Mouse (Mus musculus) lung, postnatal 0 days (tissue): ENCODE results near the gene Ifnar2.

ENCODE experiments used
- CTCF ChIP-seq: IDR thresholded peaks from 2 replicates; pipeline ENCODE4 v1.5.1; 2016; ENCODE audit warnings: antibody characterized with exemption, mild to moderate bottlenecking
- EP300 ChIP-seq: IDR thresholded peaks from 2 replicates; pipeline ENCODE4 v1.6.1; 2016; ENCODE audit warnings: antibody characterized with exemption, mild to moderate bottlenecking, control low read depth

DNA sequence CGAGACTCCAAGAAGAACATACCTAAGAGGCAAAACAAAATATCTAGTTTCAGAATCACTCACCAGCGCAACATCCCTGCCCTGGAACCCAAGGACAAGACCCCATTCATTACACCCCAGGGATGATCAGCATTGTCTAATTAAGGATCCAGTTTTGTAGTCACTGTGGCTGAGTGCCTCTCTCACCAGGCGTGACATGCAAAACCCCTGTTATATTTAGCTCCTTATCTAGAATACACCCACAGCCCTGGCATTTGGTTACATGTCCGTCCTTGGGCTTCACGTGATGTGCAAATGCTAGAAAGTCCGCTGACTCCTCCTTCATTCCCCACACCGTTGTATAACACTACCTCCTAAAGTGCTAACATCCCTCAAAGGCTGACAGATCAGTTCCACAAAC, 44.4 kb downstream of the Ifnar2 start:
- TF ChIP-seq EP300 (no peak), CTCF (no peak)
